Mouse (Mus musculus) splenic B cell, adult 2 months (primary cell): ENCODE results near the gene Cspg4.
A peak's percentile ranks its signal among the peaks of the same experiment; 100 is the strongest.
"Not testable (repeated sequence)": the region's sequence is repeated elsewhere in the genome, so short reads cannot be mapped to it uniquely, and the experiment has no call there.

Experiments used
- DNase-seq: peaks from one replicate; pipeline ENCODE4 v3.0.0-alpha.2; 2011; ENCODE audit warnings: low read depth, low spot score
- H3K27me3 ChIP-seq: 2 replicates; pipeline ENCODE4 v1.6.1; 2012; ENCODE audit warnings: mild to moderate bottlenecking, low read length, moderate library complexity, mixed read lengths; ENCODE audit not compliant: control insufficient read depth, poor library complexity, insufficient read depth, severe bottlenecking
- H3K36me3 ChIP-seq: 2 replicates; pipeline ENCODE4 v1.6.1; 2012; ENCODE audit warnings: mild to moderate bottlenecking, low read length, moderate library complexity, mixed read lengths; ENCODE audit not compliant: control insufficient read depth, poor library complexity, insufficient read depth, severe bottlenecking

The Cspg4 gene

DNA sequence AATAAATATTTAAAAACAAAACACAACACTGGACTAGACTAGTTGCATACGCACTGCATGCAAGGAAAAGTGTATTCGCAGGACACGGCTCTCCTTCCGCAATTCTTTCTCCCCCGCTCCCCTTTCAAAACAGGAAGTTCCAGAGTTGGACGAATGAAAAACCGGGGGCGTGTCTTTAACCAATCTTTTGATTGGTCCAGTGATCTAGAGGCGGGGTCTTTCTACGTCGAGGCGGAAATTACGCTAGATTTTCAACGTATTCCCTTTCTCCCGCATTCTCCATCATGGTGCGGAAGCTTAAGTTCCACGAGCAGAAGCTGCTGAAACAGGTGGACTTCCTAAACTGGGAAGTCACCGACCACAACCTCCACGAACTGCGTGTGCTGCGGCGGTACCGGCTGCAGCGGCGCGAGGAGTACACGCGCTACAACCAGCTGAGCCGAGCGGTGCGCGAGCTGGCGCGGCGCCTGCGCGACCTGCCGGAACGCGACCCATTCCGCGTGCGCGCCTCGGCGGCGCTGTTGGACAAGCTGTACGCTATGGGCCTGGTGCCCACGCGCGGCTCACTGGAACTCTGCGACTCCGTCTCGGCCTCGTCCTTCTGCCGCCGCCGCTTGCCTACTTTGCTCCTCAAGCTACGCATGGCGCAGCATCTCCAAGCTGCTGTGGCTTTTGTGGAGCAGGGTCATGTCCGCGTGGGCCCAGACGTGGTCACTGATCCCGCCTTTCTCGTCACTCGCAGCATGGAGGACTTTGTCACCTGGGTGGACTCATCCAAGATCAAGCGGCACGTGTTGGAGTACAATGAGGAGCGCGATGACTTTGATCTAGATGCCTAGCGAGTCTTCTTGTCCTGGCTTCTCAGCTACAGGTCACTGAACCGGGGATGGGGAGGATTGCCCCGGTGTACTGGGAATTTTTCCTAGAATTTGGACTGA lies 72.7 kb downstream of the Cspg4 start, which contains the start of gene Imp3:
Imp3 (plus strand) TSS at position 253 of the 938 bp plus-strand sequence.
- no peaks in the 10 kb centered on the region for H3K27me3 ChIP-seq
- peak; percentile 94 for DNase-seq
- no peaks in the 10 kb centered on the region; the same call in 1 of the 2 replicates for H3K36me3 ChIP-seq

GRCm38 (mm10) chr9:56938374-56938773 lies 73.5 kb downstream of the Cspg4 start:
- no peak for DNase-seq
- Histone ChIP-seq H3K27me3 (no peaks in the 10 kb centered on the region), H3K36me3 (no peaks in the 10 kb centered on the region; the same call in 1 of the 2 replicates)

GRCm38 (mm10) chr9:56947481-56947880 lies 82.6 kb downstream of the Cspg4 start:
- H3K27me3 ChIP-seq, H3K36me3 ChIP-seq: not testable (repeated sequence)
- DNase-seq: peak; percentile 84

DNA sequence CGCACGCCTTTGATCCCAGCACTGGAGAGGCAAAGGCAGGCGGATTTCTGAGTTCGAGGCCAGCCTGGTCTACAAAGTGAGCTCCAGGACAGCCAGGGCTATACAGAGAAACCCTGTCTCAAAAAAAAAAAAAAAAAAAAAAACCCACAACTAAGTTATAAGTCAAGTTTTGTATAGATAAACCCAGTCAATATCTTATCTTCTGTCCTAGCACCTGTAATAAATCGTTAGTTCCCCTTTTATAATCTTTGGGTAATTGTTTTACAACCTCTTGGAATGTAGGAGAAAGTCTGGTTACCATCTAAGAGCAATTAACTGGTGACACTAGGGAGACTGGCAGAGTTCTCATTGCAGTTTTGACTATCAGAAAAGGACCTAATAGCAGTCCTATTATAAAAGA lies 83.9 kb downstream of the Cspg4 start:
- DNase-seq, H3K27me3 ChIP-seq, H3K36me3 ChIP-seq: not testable (repeated sequence)
